Mouse (Mus musculus) midbrain, embryonic 16.5 days (tissue): ENCODE results near the gene Tnik. TPM values are rescaled to one million over a fixed set of nuclear protein-coding genes. Genes with fewer than 3 reads are reported as not detected.

Source experiments
- ATAC-seq: fragments of 200-750 bp; cut with Nextera tagmentation; 2 replicates; pipeline ENCODE4 v1.8.0; 2017; ENCODE audit warnings: moderate TSS enrichment
- H3K27ac ChIP-seq: fragments of 300-500 bp; sonication (generic); 2 replicates; pipeline ENCODE4 v1.5.1; 2014; ENCODE audit warnings: mild to moderate bottlenecking, low read length, mixed read lengths
- H3K27me3 ChIP-seq: fragments of 300-500 bp; sonication (generic); 2 replicates; pipeline ENCODE4 v1.6.1; 2014; ENCODE audit warnings: low read depth, low read length, mixed read lengths; ENCODE audit not compliant: control insufficient read depth, insufficient read depth
- H3K36me3 ChIP-seq: fragments of 300-500 bp; sonication (generic); 2 replicates; pipeline ENCODE4 v1.6.1; 2014; ENCODE audit warnings: mild to moderate bottlenecking, low read length, moderate library complexity, mixed read lengths; ENCODE audit not compliant: control insufficient read depth, insufficient read depth
- H3K4me1 ChIP-seq: fragments of 300-500 bp; sonication (generic); 2 replicates; pipeline ENCODE4 v1.6.1; 2014; ENCODE audit warnings: mild to moderate bottlenecking, low read length, mixed read lengths; ENCODE audit not compliant: control insufficient read depth, insufficient read depth
- H3K4me2 ChIP-seq: fragments of 300-500 bp; sonication (generic); 2 replicates; pipeline ENCODE4 v1.6.1; 2014; ENCODE audit warnings: mild to moderate bottlenecking, low read length, mixed read lengths
- H3K4me3 ChIP-seq: fragments of 300-500 bp; sonication (generic); 2 replicates; pipeline ENCODE4 v1.5.1; 2014; ENCODE audit warnings: low read depth, mild to moderate bottlenecking, low read length, moderate library complexity, mixed read lengths
- H3K9ac ChIP-seq: fragments of 300-500 bp; sonication (generic); 2 replicates; pipeline ENCODE4 v1.6.1; 2014; ENCODE audit warnings: low read depth, low read length, mixed read lengths
- H3K9me3 ChIP-seq: fragments of 300-500 bp; sonication (generic); replicated peaks from 2 replicates; pipeline ENCODE4 v1.6.1; 2014; ENCODE audit warnings: mild to moderate bottlenecking, low read length, mixed read lengths; ENCODE audit not compliant: control insufficient read depth, poor library complexity, severe bottlenecking
- WGBS: fragments of 180-500 bp; shearing (Covaris S2); extraction: QIAGEN DNeasy Blood & Tissue Kit; methylation state at CpG from one replicate; pipeline ENCODE4 v1.1.7; 2014; 5-methylcytosine and 5-hydroxymethylcytosine counted together
- polyA plus RNA-seq: library from polyadenylated mRNA; unstranded; fragments of >200 nt; fragmentation: Nextera tagmentation; extraction: Ambion mirVana; gene quantifications from 2 replicates; pipeline ENCODE4 v1.2.1, GENCODE M21; 2015

Tnik gene
- polyA plus RNA-seq, 1 experiment from 2014 or later, result 68.2 TPM

DNA sequence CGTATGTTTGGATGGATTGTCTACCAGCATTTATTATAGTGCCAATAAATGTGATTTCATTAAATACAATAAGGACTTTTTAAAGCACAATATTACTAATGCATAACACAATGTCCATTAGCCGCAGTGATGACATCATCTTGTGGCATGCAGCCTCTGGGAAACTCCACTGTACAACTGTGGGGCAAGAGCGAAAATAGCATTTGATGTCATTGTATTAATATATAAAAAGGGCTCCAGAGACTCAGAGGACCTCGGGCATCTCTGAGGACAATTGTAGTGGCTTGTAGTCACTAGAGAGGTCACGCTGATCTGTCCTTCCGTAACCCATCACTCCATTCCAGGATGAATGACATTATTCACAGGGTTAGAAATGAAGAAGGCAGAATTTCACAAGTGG, 157.2 kb downstream of the Tnik start:
- Histone ChIP-seq H3K4me3 (no peak overlapping the region), H3K27me3 (no peaks in the 10 kb centered on the region), H3K4me1 (peaks cover 15% of the 10 kb centered on the region), H3K9ac (no peak overlapping the region), H3K36me3 (no peaks in the 10 kb centered on the region), H3K9me3 (no peaks in the 10 kb centered on the region), H3K4me2 (no peak overlapping the region), H3K27ac (no peak overlapping the region)
- no peak for ATAC-seq
- 81% methylated on average over 6 of the region's 6 CpGs for WGBS

DNA sequence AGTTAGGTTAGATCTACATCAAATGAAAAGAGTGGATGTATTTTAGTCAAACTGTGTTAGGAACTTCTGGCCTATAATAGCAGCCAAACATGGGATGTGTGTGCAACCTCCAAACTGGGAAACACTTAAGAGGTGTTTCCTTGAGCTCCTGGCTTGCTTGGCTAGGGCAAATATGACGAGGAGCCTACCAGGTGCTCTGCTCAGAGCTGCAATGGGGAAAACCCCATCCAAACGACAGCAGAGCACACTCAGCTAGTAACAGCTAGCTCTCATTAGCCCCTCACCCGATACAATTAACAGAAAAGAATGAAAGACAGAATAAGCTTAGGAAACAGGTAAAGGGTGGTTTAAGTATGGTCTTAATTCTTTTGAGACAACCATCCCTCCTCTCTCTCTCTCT, 157.7 kb downstream of the Tnik start:
- Histone ChIP-seq H3K4me3 (no peak overlapping the region), H3K9ac (no peak overlapping the region), H3K9me3 (no peaks in the 10 kb centered on the region), H3K27me3 (no peaks in the 10 kb centered on the region), H3K4me1 (peaks cover 10% of the 10 kb centered on the region), H3K4me2 (no peak overlapping the region), H3K36me3 (no peaks in the 10 kb centered on the region), H3K27ac (no peak overlapping the region)
- WGBS, result 73% methylated on average over 3 of the region's 3 CpGs
- no peak for ATAC-seq

DNA sequence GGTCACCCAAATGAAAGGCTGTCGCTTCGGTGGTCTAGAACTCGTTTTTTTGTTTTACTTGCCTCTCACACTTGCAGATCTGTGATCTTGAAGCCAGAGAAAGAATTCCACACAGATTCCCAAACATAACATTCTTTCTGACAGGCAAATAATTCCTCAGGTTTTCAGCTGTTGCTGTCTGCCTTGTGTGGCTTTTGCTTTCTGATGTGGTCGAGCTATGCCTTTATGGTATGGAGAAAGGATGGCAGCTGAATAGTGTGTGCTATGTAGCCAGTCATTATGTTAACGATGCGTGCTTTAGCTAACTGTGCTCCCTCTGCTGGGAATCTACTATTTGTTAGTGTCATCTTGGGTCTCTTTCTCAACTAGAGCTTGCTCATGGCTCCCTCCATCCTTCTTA, 158.8 kb downstream of the Tnik start:
- no peak overlapping the region for H3K27ac ChIP-seq
- WGBS, result 77% methylated on average over 6 of the region's 6 CpGs
- H3K27me3 ChIP-seq, result no peaks in the 10 kb centered on the region
- H3K9ac ChIP-seq, result no peak overlapping the region
- no peaks in the 10 kb centered on the region for H3K36me3 ChIP-seq
- peaks cover 3% of the 10 kb centered on the region; the same call in 1 of the 2 replicates for H3K4me1 ChIP-seq
- no peak overlapping the region for H3K4me2 ChIP-seq
- no peak for ATAC-seq
- no peaks in the 10 kb centered on the region for H3K9me3 ChIP-seq
- H3K4me3 ChIP-seq, result no peak overlapping the region

DNA sequence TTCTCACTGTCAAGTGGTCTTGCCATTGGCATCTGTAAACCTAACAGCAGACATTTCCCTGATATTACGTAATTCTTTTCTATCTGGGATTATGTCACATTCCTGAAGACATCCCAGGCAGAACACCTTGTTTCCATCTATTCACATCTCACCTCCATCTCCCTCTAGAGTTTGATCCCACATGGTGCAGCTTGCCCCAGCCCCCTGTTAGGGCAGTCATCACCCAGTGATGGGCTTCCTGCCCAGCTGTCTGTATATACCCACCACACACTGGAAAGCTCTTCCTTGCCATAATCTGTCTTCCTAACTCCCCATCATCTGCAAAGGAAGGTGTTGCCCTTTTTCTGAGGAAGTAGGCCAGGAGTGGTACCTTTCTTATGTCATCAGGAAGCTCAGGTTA, 159.2 kb downstream of the Tnik start:
- Histone ChIP-seq H3K27me3 (no peaks in the 10 kb centered on the region), H3K9ac (no peak overlapping the region), H3K4me2 (no peak overlapping the region), H3K4me1 (peaks cover 3% of the 10 kb centered on the region; the same call in 1 of the 2 replicates), H3K27ac (no peak overlapping the region), H3K4me3 (no peak overlapping the region), H3K9me3 (no peaks in the 10 kb centered on the region), H3K36me3 (no peaks in the 10 kb centered on the region)
- no peak for ATAC-seq
- WGBS, result 97% methylated on average over 1 of the region's 1 CpGs

DNA sequence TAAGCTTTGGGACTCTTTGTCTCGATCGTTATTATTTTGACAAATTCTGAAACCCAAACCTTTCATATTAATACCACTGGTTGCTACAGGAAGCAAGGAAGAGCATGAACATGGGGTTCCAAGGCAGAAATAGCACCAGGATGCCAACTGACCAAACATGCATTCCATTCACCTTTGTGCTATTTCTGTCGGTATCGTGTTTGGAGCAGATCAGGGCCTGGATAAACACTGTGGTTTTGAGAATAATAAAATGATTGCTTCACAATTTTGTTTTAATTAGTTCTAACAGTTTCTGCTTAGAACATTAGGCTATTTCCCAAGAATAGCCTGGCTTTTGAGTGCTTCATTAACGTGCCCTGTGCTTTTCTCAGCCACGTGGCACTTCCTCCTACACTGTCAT, 162.9 kb downstream of the Tnik start:
- H3K9ac ChIP-seq, result no peak overlapping the region
- no peak overlapping the region for H3K4me2 ChIP-seq
- no peaks in the 10 kb centered on the region; the same call in 1 of the 2 replicates for H3K4me1 ChIP-seq
- 83% methylated on average over 6 of the region's 6 CpGs for WGBS
- no peak overlapping the region for H3K27ac ChIP-seq
- no peaks in the 10 kb centered on the region; the same call in 1 of the 2 replicates for H3K36me3 ChIP-seq
- no peak for ATAC-seq
- no peaks in the 10 kb centered on the region for H3K9me3 ChIP-seq
- H3K4me3 ChIP-seq, result no peak overlapping the region
- H3K27me3 ChIP-seq, result no peaks in the 10 kb centered on the region

DNA sequence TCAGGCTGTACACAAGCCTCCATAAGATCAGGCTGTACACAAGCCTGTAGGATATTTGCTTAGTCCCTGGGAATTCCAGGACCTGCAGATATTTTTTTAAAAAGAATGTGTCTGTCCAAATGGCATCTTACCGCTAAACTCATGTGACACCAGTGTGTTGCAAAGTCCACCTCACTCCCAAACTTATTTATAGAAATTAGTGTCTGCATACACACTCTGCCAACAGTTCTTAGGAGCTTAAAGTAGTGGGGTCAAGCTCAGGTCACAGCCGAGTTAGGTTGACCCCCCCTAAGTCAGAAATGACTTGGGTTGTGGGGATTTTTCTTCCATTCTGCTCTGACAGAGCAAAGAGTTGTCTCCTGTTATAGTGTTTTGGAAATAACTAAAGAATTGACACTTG, 168.4 kb downstream of the Tnik start:
- no peak overlapping the region for H3K27ac ChIP-seq
- H3K4me2 ChIP-seq, result no peak overlapping the region
- H3K36me3 ChIP-seq, result no peaks in the 10 kb centered on the region; the same call in 1 of the 2 replicates
- H3K4me1 ChIP-seq, result no peaks in the 10 kb centered on the region
- no peak overlapping the region for H3K9ac ChIP-seq
- H3K27me3 ChIP-seq, result no peaks in the 10 kb centered on the region
- no peaks in the 10 kb centered on the region for H3K9me3 ChIP-seq
- ATAC-seq, result no peak
- no peak overlapping the region for H3K4me3 ChIP-seq
- WGBS, result 89% methylated on average over 2 of the region's 2 CpGs

DNA sequence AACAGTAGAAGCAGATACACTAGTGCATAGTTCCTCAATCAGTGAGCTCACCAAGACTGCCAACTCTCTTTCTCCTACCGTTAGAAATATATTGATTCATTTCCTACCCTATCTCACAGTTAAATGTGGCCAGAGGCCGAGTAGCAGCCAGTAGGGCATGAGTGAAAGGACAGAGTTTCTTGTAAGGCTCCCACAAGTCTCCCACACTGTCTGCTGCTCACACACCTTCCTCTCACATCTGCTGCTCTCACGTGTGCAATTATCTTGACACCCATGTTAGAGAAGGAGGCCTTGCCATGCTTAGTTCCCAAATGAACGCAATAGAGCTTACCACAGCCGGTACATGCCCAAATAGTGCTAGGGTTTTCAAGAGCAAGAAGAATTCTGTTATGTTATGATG, 169.3 kb downstream of the Tnik start:
- no peak overlapping the region for H3K4me2 ChIP-seq
- no peaks in the 10 kb centered on the region for H3K9me3 ChIP-seq
- H3K9ac ChIP-seq, result no peak overlapping the region
- no peak overlapping the region for H3K27ac ChIP-seq
- H3K27me3 ChIP-seq, result no peaks in the 10 kb centered on the region
- no peak overlapping the region for H3K4me3 ChIP-seq
- H3K4me1 ChIP-seq, result peaks cover 4% of the 10 kb centered on the region; the same call in 1 of the 2 replicates
- H3K36me3 ChIP-seq, result no peaks in the 10 kb centered on the region; the same call in 1 of the 2 replicates
- no peak for ATAC-seq
- 92% methylated on average over 5 of the region's 5 CpGs for WGBS

DNA sequence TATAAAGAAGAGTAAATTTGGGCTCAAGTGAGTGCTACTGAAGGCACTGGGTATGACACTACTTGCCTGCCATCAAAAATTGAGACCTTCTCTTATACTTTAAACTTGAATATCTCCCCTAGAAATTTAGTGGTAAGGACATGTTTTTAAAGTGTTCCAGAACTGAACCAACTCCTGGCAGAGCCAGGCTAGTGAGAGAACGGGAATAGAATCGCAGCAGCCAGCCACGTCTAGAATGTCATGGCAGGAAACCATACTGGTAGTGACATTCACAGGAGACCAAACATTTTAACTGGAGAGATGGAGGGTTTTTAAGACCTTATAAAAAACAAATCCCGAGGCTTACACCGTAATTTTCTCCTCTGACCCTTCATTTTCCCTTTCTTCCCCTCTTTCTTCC, 172.5 kb downstream of the Tnik start:
- Histone ChIP-seq H3K9me3 (no peaks in the 10 kb centered on the region), H3K9ac (no peak overlapping the region), H3K27me3 (no peaks in the 10 kb centered on the region), H3K4me3 (no peak overlapping the region), H3K4me1 (peaks cover 4% of the 10 kb centered on the region; the same call in 1 of the 2 replicates), H3K27ac (no peak overlapping the region), H3K36me3 (no peaks in the 10 kb centered on the region), H3K4me2 (no peak overlapping the region)
- no peak for ATAC-seq
- WGBS, result 89% methylated on average over 5 of the region's 5 CpGs

DNA sequence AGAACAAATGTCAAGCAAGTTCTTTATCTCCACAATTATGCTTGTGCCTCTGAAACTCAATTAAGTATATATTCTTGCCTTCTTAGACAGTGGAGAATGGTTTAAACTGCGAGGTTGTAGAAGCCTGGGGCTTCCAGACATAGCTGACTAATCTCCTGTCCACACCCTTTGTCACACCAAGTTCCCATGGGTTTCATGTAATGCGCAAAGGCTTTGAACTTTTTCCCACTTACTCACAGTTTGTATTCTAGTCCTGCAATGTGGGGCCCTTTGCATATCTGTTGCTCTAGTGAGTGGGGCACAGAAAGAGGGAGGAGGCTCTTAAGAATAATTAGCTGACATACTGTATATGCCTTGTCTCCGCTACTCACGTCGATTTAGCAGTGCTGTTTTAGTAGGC, 174.4 kb downstream of the Tnik start:
- WGBS, result 78% methylated on average over 5 of the region's 5 CpGs
- no peak overlapping the region for H3K4me2 ChIP-seq

More for the DNA sequence above, 174.4 kb downstream of the Tnik start:
- Histone ChIP-seq H3K9me3 (no peaks in the 10 kb centered on the region), H3K4me1 (peaks cover 7% of the 10 kb centered on the region), H3K4me3 (no peak overlapping the region), H3K36me3 (no peaks in the 10 kb centered on the region), H3K27ac (no peak overlapping the region), H3K27me3 (no peaks in the 10 kb centered on the region), H3K9ac (no peak overlapping the region)
- no peak for ATAC-seq
